Mouse (Mus musculus) liver, adult 2 months (tissue): ENCODE measurements around the gene Gm20481. TPM values are rescaled to one million over a fixed set of nuclear protein-coding genes. Genes with fewer than 3 reads are reported as not detected.

Experiments used
- DNase-seq: peaks from one replicate; pipeline ENCODE4 v3.0.0-alpha.2; 2011; ENCODE audit warnings: low read depth, low spot score; ENCODE audit errors: extremely low read depth
- H3K27ac ChIP-seq: fragments of 200-500 bp; replicated peaks from 2 replicates; pipeline ENCODE4 v1.5.1; 2012; ENCODE audit warnings: low read depth, mild to moderate bottlenecking, control low read depth, inconsistent platforms, low read length; ENCODE audit not compliant: insufficient read depth
- H3K27me3 ChIP-seq: fragments of 200-500 bp; 2 replicates; pipeline ENCODE4 v1.6.1; 2012; ENCODE audit warnings: mild to moderate bottlenecking, moderate library complexity, low read length, inconsistent platforms; ENCODE audit not compliant: control insufficient read depth, insufficient read depth
- H3K36me3 ChIP-seq: fragments of 200-500 bp; 2 replicates; pipeline ENCODE4 v1.6.1; 2012; ENCODE audit warnings: low read length, inconsistent platforms; ENCODE audit not compliant: control insufficient read depth, insufficient read depth
- H3K4me1 ChIP-seq: fragments of 200-500 bp; 2 replicates; pipeline ENCODE4 v1.6.1; 2011; ENCODE audit warnings: low read length; ENCODE audit not compliant: control insufficient read depth, insufficient read depth
- H3K4me3 ChIP-seq: fragments of 200-500 bp; 2 replicates; pipeline ENCODE4 v1.5.1; 2011; ENCODE audit warnings: low read depth, mild to moderate bottlenecking, control low read depth, low read length, moderate library complexity; ENCODE audit not compliant: insufficient read depth
- H3K79me2 ChIP-seq: fragments of 200-500 bp; 2 replicates; pipeline ENCODE4 v1.6.1; 2012; ENCODE audit warnings: inconsistent platforms, mild to moderate bottlenecking, low read length, moderate library complexity; ENCODE audit not compliant: control insufficient read depth, insufficient read depth
- H3K9ac ChIP-seq: fragments of 200-500 bp; 2 replicates; pipeline ENCODE4 v1.6.1; 2012; ENCODE audit warnings: low read depth, mild to moderate bottlenecking, control low read depth, inconsistent platforms, low read length
- CTCF ChIP-seq: fragments of 200-500 bp; IDR thresholded peaks from 2 replicates; pipeline ENCODE4 v1.5.1; 2011; ENCODE audit warnings: low read depth, low read length, control low read depth
- POLR2A ChIP-seq: fragments of 200-500 bp; IDR thresholded peaks from 2 replicates; pipeline ENCODE4 v1.6.1; 2011; ENCODE audit warnings: low read length, control low read depth; ENCODE audit not compliant: insufficient read depth; ENCODE audit errors: extremely low read depth
- WGBS: fragments of 180-500 bp; shearing (Covaris S2); methylation state at CpG from one replicate; pipeline ENCODE4 v1.1.7; 2018; 5-methylcytosine and 5-hydroxymethylcytosine counted together
- polyA plus RNA-seq: library from polyadenylated mRNA; depleted of rRNA; stranded (reverse); fragments of >200 nt; gene quantifications from 2 replicates; pipeline ENCODE4 v1.2.3, GENCODE M21; 2012
- total RNA-seq: library from RNA; depleted of rRNA; stranded (reverse); fragments of >200 nt; gene quantifications from 2 replicates; pipeline ENCODE4 v1.2.3, GENCODE M21; 2014

The Gm20481 gene
- total and polyA plus RNA-seq, 2 experiments, result not detected

DNA sequence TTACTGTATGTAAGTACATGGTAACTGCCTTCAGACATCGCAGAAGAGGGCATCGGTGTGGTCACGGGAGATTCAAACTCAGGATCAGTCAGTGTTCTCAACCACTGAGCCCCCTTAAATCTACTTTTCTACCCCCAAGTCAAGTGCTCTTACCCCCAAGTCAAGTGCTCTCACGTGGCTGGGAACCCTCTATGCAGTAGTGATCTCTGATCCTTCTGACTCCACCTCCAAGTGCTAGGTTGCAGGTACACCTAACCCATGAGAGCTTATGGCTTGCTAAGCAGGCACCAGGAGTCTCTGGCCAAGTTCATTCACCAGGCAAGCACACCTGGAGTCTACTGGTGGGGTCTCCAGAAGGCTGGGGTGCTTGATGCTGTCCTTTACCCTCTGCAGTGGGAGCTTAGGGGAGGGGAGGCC, 20.2 kb upstream of the Gm20481 start:
- no peak overlapping the region for H3K4me3 ChIP-seq
- peaks cover 5% of the 10 kb centered on the region; the same call in 1 of the 2 replicates for H3K79me2 ChIP-seq
- H3K36me3 ChIP-seq, result peaks cover 7% of the 10 kb centered on the region; the same call in 1 of the 2 replicates
- H3K27ac ChIP-seq, result no peak overlapping the region
- H3K27me3 ChIP-seq, result no peaks in the 10 kb centered on the region
- DNase-seq, result no peak
- TF ChIP-seq CTCF (no peak), POLR2A (no peak)
- 70% methylated on average over 4 of the region's 4 CpGs for WGBS
- peaks cover 7% of the 10 kb centered on the region for H3K4me1 ChIP-seq
- no peak overlapping the region for H3K9ac ChIP-seq

DNA sequence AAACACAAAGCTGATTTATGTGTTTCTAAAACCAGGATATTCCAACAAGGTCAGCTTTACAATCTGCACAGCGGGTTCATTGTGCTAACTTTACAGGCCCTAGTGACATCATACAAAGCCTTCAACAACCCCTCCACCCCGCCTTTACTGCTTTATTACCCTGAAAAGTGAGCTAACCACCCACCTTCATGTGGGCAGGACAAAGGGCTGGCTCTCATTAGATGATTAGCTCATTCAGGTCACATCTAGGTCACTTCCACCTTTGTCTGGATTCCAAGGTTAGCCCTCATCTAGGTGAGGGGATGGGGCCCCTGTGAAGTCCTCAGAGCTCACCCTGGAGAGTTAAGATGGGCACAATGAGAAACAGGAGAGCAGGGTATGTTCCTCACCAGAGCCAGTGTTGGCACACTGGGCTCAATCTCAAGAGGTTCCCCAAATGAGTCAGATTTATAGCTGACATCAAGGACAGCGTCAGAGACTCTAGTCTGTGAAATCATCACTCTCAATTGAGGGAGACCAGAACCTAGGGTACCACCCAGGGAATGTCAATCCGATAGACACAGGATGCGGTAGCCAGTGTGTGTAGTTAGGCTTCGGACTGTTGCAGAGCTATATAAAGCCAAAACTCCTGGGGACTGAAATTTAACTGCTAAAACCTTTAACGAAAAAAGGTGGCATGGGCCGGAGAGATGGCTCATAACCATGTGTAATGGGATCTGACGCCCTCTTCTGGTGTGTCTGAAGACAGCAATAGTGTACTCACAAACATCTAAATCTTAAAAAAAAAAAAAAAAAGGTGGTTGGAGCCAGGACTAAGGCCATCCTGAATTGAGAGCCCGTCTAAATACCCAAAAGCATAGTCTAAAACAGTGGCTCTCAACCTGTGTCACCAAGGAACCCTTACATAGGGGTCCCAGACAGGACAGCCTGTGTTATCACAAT, 18.9 kb upstream of the Gm20481 start:
- Histone ChIP-seq H3K79me2 (peaks cover 5% of the 10 kb centered on the region; the same call in 1 of the 2 replicates), H3K9ac (peak overlapping the region; percentile 86), H3K4me1 (peaks cover 7% of the 10 kb centered on the region), H3K4me3 (no peak overlapping the region), H3K36me3 (peaks cover 7% of the 10 kb centered on the region; the same call in 1 of the 2 replicates), H3K27me3 (no peaks in the 10 kb centered on the region), H3K27ac (no peak overlapping the region)
- WGBS, result 34% methylated on average over 10 of the region's 10 CpGs
- DNase-seq, result no peak
- TF ChIP-seq POLR2A (no peak), CTCF (no peak)

DNA sequence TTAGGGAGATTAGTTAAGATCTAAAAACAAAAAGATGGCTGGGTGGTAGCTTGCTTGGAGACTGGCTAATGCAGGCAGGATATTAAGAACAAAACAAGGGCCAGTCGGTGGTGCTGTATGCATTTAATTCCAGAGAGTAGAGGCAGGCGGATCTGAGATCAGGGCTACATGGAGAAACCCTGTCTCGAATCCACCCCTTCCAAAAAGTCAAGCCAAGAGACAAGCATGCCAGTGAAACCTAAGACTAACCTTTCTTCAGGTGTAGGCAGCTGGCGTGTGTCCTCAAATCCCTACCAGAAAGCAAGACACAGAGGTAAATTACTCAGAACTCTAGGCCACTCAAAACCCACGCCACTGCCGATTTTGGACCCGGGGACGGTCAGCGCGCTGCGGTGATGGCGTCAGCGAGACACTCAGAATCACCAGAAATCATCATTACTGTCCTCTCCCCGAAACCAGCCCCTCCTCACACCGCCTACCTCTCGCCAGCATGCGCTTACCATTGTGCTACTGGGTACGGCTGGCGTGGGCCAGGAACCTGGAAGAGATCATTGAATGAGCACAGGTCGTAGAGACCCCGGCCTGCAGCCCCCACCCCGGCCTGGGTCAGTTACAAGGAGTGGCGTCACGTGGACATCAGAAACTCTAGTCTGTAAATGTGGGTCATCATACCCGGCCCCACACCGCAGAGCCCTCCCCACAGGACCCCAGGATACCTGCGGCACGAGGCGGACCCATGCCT, 17.9 kb upstream of the Gm20481 start:
- H3K36me3 ChIP-seq, result peaks cover 7% of the 10 kb centered on the region; the same call in 1 of the 2 replicates
- H3K79me2 ChIP-seq, result peaks cover 5% of the 10 kb centered on the region; the same call in 1 of the 2 replicates
- H3K4me3 ChIP-seq, result peak overlapping the region; percentile 90
- H3K9ac ChIP-seq, result peak overlapping the region; percentile 86
- peak overlapping the region; percentile 55 for H3K27ac ChIP-seq
- WGBS, result 1% methylated on average over 29 of the region's 29 CpGs
- TF ChIP-seq POLR2A (no peak), CTCF (no peak)
- no peaks in the 10 kb centered on the region for H3K27me3 ChIP-seq
- DNase-seq, result no peak
- H3K4me1 ChIP-seq, result peaks cover 9% of the 10 kb centered on the region

DNA sequence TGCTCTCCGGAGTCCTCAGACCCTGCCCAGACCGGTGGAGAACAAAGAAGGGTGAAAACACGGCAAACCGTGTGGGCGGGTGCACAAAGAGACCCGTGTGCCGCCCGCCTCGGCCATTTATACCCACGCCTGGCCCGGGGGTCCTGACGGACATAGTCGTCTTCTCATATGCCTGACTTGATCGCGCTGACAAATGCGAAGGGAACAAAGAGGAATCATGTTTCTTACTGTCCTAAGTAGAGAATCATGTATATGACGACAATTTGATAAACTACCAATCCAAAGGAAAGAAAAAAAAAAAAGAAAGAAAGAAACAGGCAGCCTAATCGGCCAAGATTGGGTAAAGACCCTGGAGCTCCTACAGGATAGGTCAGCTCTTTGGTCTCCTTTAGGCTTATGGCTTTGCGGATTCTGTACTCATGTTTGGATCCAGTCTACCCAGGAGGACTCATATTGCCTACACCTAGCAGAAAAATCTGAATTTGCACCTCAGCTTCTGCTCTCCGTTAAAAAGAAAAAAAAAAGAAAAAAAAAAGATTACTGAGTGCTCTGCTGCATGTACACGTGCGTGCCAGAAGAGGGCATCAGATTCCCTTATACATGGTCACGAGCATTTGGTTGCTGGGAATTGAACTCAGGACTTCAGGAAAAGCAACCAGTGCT, 17.2 kb upstream of the Gm20481 start:
- Histone ChIP-seq H3K79me2 (peaks cover 5% of the 10 kb centered on the region; the same call in 1 of the 2 replicates), H3K36me3 (peaks cover 7% of the 10 kb centered on the region; the same call in 1 of the 2 replicates), H3K4me3 (peak overlapping the region; percentile 90), H3K27me3 (no peaks in the 10 kb centered on the region), H3K4me1 (peaks cover 8% of the 10 kb centered on the region), H3K27ac (peak overlapping the region; percentile 66), H3K9ac (peak overlapping the region; percentile 86)
- TF ChIP-seq CTCF (peak; percentile 52; the same call in 1 of the 2 replicates), POLR2A (peak; percentile 96)
- peak; percentile 76 for DNase-seq
- WGBS, result under 1% methylated on average over 23 of the region's 23 CpGs

DNA sequence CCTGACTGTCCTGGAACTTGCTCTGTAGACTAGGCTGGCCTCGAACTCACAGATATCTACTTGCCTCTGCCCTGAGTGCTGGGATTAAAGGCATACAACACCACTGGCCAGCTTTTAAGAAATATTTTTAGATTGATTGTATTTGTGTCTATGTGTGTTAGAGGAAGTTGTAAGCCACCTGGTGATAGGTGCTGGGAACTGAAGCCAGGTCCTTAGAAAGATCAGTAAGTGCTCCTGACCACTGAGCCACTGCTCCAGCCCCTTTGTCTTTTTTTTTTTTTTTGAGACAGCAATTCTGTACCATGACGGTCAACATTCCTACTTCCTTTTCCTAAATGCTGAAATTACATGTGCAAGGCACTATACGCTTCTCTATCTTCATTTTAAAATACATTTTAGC, 16.5 kb upstream of the Gm20481 start:
- Histone ChIP-seq H3K4me1 (peaks cover 7% of the 10 kb centered on the region), H3K9ac (no peak overlapping the region), H3K4me3 (no peak overlapping the region), H3K79me2 (peaks cover 5% of the 10 kb centered on the region; the same call in 1 of the 2 replicates), H3K27ac (no peak overlapping the region; the same call in 1 of the 2 replicates), H3K27me3 (no peaks in the 10 kb centered on the region), H3K36me3 (peaks cover 7% of the 10 kb centered on the region; the same call in 1 of the 2 replicates)
- 89% methylated on average over 3 of the region's 3 CpGs for WGBS
- no peak for DNase-seq
- TF ChIP-seq CTCF, result no peak
- no peak for TF ChIP-seq POLR2A
